Mouse (Mus musculus) heart, postnatal 0 days (tissue): ENCODE data around the gene Cntnap5a. TPM values are rescaled to one million over a fixed set of nuclear protein-coding genes. Genes with fewer than 3 reads are reported as not detected.

ENCODE experiments used
- ATAC-seq: fragments of 200-750 bp; cut with Nextera tagmentation; 2 replicates; pipeline ENCODE4 v1.8.0; 2017; ENCODE audit warnings: low read depth, moderate number of reproducible peaks, moderate library complexity; ENCODE audit not compliant: insufficient read depth
- DNase-seq: peaks from one replicate; pipeline ENCODE4 v3.0.0-alpha.2; 2016; ENCODE audit warnings: low spot score
- H3K27ac ChIP-seq: fragments of 300-500 bp; sonication (generic); 2 replicates; pipeline ENCODE4 v1.5.1; 2014; ENCODE audit warnings: low read depth, mild to moderate bottlenecking
- H3K27me3 ChIP-seq: fragments of 300-500 bp; sonication (generic); 2 replicates; pipeline ENCODE4 v1.6.1; 2014; ENCODE audit warnings: low read length, mixed read lengths; ENCODE audit not compliant: control insufficient read depth, insufficient read depth
- H3K36me3 ChIP-seq: fragments of 300-500 bp; sonication (generic); replicated peaks from 2 replicates; pipeline ENCODE4 v1.6.1; 2014; ENCODE audit warnings: low read length, mixed read lengths; ENCODE audit not compliant: control insufficient read depth, insufficient read depth
- H3K4me1 ChIP-seq: fragments of 300-500 bp; sonication (generic); 2 replicates; pipeline ENCODE4 v1.6.1; 2014; ENCODE audit warnings: antibody characterized with exemption; ENCODE audit not compliant: control insufficient read depth, insufficient read depth
- H3K4me2 ChIP-seq: fragments of 300-500 bp; sonication (generic); 2 replicates; pipeline ENCODE4 v1.6.1; 2014; ENCODE audit warnings: low read depth, mild to moderate bottlenecking, low read length, moderate library complexity
- H3K4me3 ChIP-seq: fragments of 300-500 bp; sonication (generic); 2 replicates; pipeline ENCODE4 v1.5.1; 2014; ENCODE audit warnings: low read depth, low read length
- H3K9ac ChIP-seq: fragments of 300-500 bp; sonication (generic); replicated peaks from 2 replicates; pipeline ENCODE4 v1.6.1; 2014; ENCODE audit warnings: low read depth, low read length, mixed read lengths
- H3K9me3 ChIP-seq: fragments of 300-500 bp; sonication (generic); replicated peaks from 2 replicates; pipeline ENCODE4 v1.6.1; 2016; ENCODE audit warnings: low read length; ENCODE audit not compliant: control insufficient read depth
- CTCF ChIP-seq: IDR thresholded peaks from 2 replicates; pipeline ENCODE4 v1.5.1; 2016; ENCODE audit warnings: antibody characterized with exemption, control low read depth, low read depth
- EP300 ChIP-seq: IDR thresholded peaks from 2 replicates; pipeline ENCODE4 v1.6.1; 2016; ENCODE audit warnings: antibody characterized with exemption, low read depth
- WGBS: fragments of 180-500 bp; shearing (Covaris S2); extraction: QIAGEN DNeasy Blood & Tissue Kit; methylation state at CpG from one replicate; pipeline ENCODE4 v1.1.7; 2014; 5-methylcytosine and 5-hydroxymethylcytosine counted together
- polyA plus RNA-seq: library from polyadenylated mRNA; unstranded; fragments of >200 nt; fragmentation: Nextera tagmentation; extraction: Ambion mirVana; gene quantifications from 2 replicates; pipeline ENCODE4 v1.2.1, GENCODE M21; 2015
- total RNA-seq: library from RNA; depleted of rRNA; stranded (reverse); fragments of >200 nt; gene quantifications from 2 replicates; pipeline ENCODE4 v1.2.3, GENCODE M21; 2014; ENCODE audit warnings: low replicate concordance

Gene Cntnap5a
- total and polyA plus RNA-seq, 2 experiments from 2014 or later, result not detected

- ATAC-seq (no peak), DNase-seq (no peak)
- H3K9ac ChIP-seq, result no peak overlapping the region
- no peak overlapping the region for H3K27ac ChIP-seq
- no peaks in the 10 kb centered on the region for H3K36me3 ChIP-seq
- TF ChIP-seq EP300 (no peak), CTCF (no peak)
- H3K9me3 ChIP-seq, result no peaks in the 10 kb centered on the region
- no peaks in the 10 kb centered on the region for H3K4me1 ChIP-seq
- H3K4me3 ChIP-seq, result no peak overlapping the region
- H3K4me2 ChIP-seq, result no peak overlapping the region
- H3K27me3 ChIP-seq, result no peaks in the 10 kb centered on the region
Observed at GRCm38 (mm10) chr1:116366806-116367205, 682.2 kb downstream of the Cntnap5a start.

DNA sequence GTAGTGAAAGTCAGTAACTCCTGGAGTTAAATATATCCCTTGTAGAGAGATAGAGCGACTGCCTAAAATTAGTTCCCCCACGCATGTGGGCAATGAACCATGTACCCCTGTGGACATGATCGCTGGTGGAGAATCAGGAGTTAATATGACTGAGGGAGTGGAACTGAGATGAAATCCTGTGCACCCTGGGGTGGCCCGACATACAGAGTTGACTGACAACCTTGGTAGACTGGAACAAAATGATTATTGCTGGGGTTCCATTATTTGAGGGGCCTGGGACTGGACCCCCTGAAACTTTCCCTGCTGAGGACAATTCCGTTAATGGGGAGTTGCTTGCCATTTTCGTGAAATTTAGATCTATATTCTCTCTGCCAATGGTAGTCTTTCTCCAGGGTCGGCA lies 683.0 kb downstream of the Cntnap5a start:
- TF ChIP-seq CTCF, result no peak
- TF ChIP-seq EP300, result no peak
- Histone ChIP-seq H3K36me3 (no peaks in the 10 kb centered on the region), H3K4me1 (no peaks in the 10 kb centered on the region), H3K9ac (no peak overlapping the region), H3K4me3 (no peak overlapping the region), H3K27me3 (no peaks in the 10 kb centered on the region), H3K9me3 (no peaks in the 10 kb centered on the region), H3K27ac (no peak overlapping the region), H3K4me2 (no peak overlapping the region)
- 62% methylated on average over 7 of the region's 7 CpGs for WGBS
- no peak for DNase-seq
- ATAC-seq, result no peak

- DNase-seq, result no peak
- H3K27ac ChIP-seq, result no peak overlapping the region
- H3K27me3 ChIP-seq, result no peaks in the 10 kb centered on the region
- H3K4me2 ChIP-seq, result no peak overlapping the region
- no peak for TF ChIP-seq CTCF
- no peak for TF ChIP-seq EP300
- no peaks in the 10 kb centered on the region for H3K9me3 ChIP-seq
- no peak overlapping the region for H3K9ac ChIP-seq
- no peak for ATAC-seq
- no peaks in the 10 kb centered on the region for H3K36me3 ChIP-seq
- H3K4me3 ChIP-seq, result no peak overlapping the region
- no peaks in the 10 kb centered on the region for H3K4me1 ChIP-seq
- WGBS, result 88% methylated on average over 4 of the region's 4 CpGs
Observed at GRCm38 (mm10) chr1:116370817-116371216, 686.3 kb downstream of the Cntnap5a start.

DNA sequence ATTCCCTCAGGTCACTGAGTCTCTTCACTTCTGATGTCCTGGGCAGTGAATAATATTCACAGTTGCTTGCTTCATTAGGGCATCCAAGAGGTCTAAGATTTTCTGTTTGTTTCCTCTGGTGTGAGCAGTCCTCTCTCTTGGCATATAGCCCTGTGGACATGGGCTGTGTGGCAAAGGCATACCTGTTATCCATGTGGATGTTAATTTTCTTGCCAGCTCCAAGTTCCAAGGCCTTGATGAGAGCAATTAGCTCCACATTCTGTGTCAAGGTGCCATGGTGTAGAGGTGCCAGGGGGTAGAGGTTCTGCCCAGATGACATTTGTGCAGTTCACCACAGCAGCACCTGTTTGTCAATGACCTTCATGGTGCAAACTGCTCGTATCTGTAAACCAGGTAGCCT lies 689.0 kb downstream of the Cntnap5a start:
- DNase-seq (no peak), ATAC-seq (no peak)
- TF ChIP-seq EP300 (no peak), CTCF (no peak)
- 69% methylated on average over 1 of the region's 1 CpGs for WGBS
- Histone ChIP-seq H3K9me3 (no peaks in the 10 kb centered on the region), H3K27me3 (no peaks in the 10 kb centered on the region), H3K36me3 (no peaks in the 10 kb centered on the region), H3K27ac (no peak overlapping the region), H3K4me3 (no peak overlapping the region), H3K9ac (no peak overlapping the region), H3K4me2 (no peak overlapping the region), H3K4me1 (no peaks in the 10 kb centered on the region)

GRCm38 (mm10) chr1:116392390-116392789 lies 707.8 kb downstream of the Cntnap5a start:
- Histone ChIP-seq H3K9me3 (no peaks in the 10 kb centered on the region), H3K4me3 (no peak overlapping the region), H3K4me1 (no peaks in the 10 kb centered on the region), H3K36me3 (no peaks in the 10 kb centered on the region), H3K9ac (no peak overlapping the region), H3K4me2 (no peak overlapping the region), H3K27ac (no peak overlapping the region), H3K27me3 (no peaks in the 10 kb centered on the region)
- TF ChIP-seq CTCF (no peak), EP300 (no peak)
- DNase-seq (no peak), ATAC-seq (no peak)

GRCm38 (mm10) chr1:116401996-116402656 lies 717.6 kb downstream of the Cntnap5a start:
- WGBS, result 60% methylated on average over 1 of the region's 1 CpGs
- H3K27ac ChIP-seq, result no peak overlapping the region
- H3K4me2 ChIP-seq, result no peak overlapping the region
- DNase-seq, result no peak
- no peaks in the 10 kb centered on the region for H3K27me3 ChIP-seq
- no peak overlapping the region for H3K9ac ChIP-seq
- H3K9me3 ChIP-seq, result no peaks in the 10 kb centered on the region
- no peak for ATAC-seq
- no peaks in the 10 kb centered on the region for H3K4me1 ChIP-seq
- TF ChIP-seq CTCF (no peak), EP300 (no peak)
- no peaks in the 10 kb centered on the region for H3K36me3 ChIP-seq
- no peak overlapping the region for H3K4me3 ChIP-seq
